Mouse (Mus musculus): ENCODE results near the gene Adam33.
"Not testable (repeated sequence)": the region's sequence is repeated elsewhere in the genome, so short reads cannot be mapped to it uniquely, and the experiment has no call there.

Gene Adam33

GRCm38 (mm10) chr2:131063404-131063864 lies at the start of gene Adam33:
Adam33 (minus strand) TSS chr2:131063814.
- in situ Hi-C loops (cut with MboI; ENCODE audit: low pct_unique_long_range_greater_than_20kb in 1 of 2, low sequenced_read_pairs in 2 of 2, unreplicated experiment in 1 of 2): loop anchor here in 1 of 2 experiments (25.0 kb wide), 1 partner anchor 449 kb away; no protein-coding TSS in a partner anchor

- in situ Hi-C loops (cut with MboI; ENCODE audit: low pct_unique_long_range_greater_than_20kb in 1 of 2, low sequenced_read_pairs in 2 of 2, unreplicated experiment in 1 of 2): no loop called here
These were observed 42.4 kb upstream of the Adam33 start for GRCm38 (mm10) chr2:131105989-131106388.

GRCm38 (mm10) chr2:131105061-131105460 lies 41.4 kb upstream of the Adam33 start:
- in situ Hi-C loops (cut with MboI; ENCODE audit: low pct_unique_long_range_greater_than_20kb in 1 of 2, low sequenced_read_pairs in 2 of 2, unreplicated experiment in 1 of 2): not testable (repeated sequence)

- in situ Hi-C loops (cut with MboI; ENCODE audit: low pct_unique_long_range_greater_than_20kb in 1 of 2, low sequenced_read_pairs in 2 of 2, unreplicated experiment in 1 of 2): no loop called here
These were observed 40.4 kb upstream of the Adam33 start for GRCm38 (mm10) chr2:131104021-131104420.

GRCm38 (mm10) chr2:131101530-131101929 lies 37.9 kb upstream of the Adam33 start:
- in situ Hi-C loops (cut with MboI; ENCODE audit: low pct_unique_long_range_greater_than_20kb in 1 of 2, low sequenced_read_pairs in 2 of 2, unreplicated experiment in 1 of 2): no loop called here

GRCm38 (mm10) chr2:131097087-131097486 lies 33.5 kb upstream of the Adam33 start:
- in situ Hi-C loops (cut with MboI; ENCODE audit: low pct_unique_long_range_greater_than_20kb in 1 of 2, low sequenced_read_pairs in 2 of 2, unreplicated experiment in 1 of 2): loop anchor here (10.0 kb wide), 2 partner anchors 158 to 318 kb away; no protein-coding TSS in a partner anchor

GRCm38 (mm10) chr2:131096101-131096795 lies 32.6 kb upstream of the Adam33 start:
- in situ Hi-C loops (cut with MboI; ENCODE audit: low pct_unique_long_range_greater_than_20kb in 1 of 2, low sequenced_read_pairs in 2 of 2, unreplicated experiment in 1 of 2): loop anchor here (10.0 kb wide), 2 partner anchors 159 to 319 kb away; no protein-coding TSS in a partner anchor

- in situ Hi-C loops (cut with MboI; ENCODE audit: low pct_unique_long_range_greater_than_20kb in 1 of 2, low sequenced_read_pairs in 2 of 2, unreplicated experiment in 1 of 2): loop anchor here (10.0 kb wide), 2 partner anchors 160 to 320 kb away; no protein-coding TSS in a partner anchor
These were observed 31.2 kb upstream of the Adam33 start for GRCm38 (mm10) chr2:131094823-131095222.

GRCm38 (mm10) chr2:131093577-131093976 lies 30.0 kb upstream of the Adam33 start:
- in situ Hi-C loops (cut with MboI; ENCODE audit: low pct_unique_long_range_greater_than_20kb in 1 of 2, low sequenced_read_pairs in 2 of 2, unreplicated experiment in 1 of 2): loop anchor here (10.0 kb wide), 2 partner anchors 161 to 321 kb away; no protein-coding TSS in a partner anchor

- in situ Hi-C loops (cut with MboI; ENCODE audit: low pct_unique_long_range_greater_than_20kb in 1 of 2, low sequenced_read_pairs in 2 of 2, unreplicated experiment in 1 of 2): loop anchor here (10.0 kb wide), 2 partner anchors 164 to 324 kb away; no protein-coding TSS in a partner anchor
These were observed 27.2 kb upstream of the Adam33 start for GRCm38 (mm10) chr2:131090852-131091251.

GRCm38 (mm10) chr2:131089634-131090033 lies 26.0 kb upstream of the Adam33 start:
- in situ Hi-C loops (cut with MboI; ENCODE audit: low pct_unique_long_range_greater_than_20kb in 1 of 2, low sequenced_read_pairs in 2 of 2, unreplicated experiment in 1 of 2): loop anchor here (10.0 kb wide), 2 partner anchors 165 to 325 kb away; no protein-coding TSS in a partner anchor

GRCm38 (mm10) chr2:131088581-131088980 lies 25.0 kb upstream of the Adam33 start:
- in situ Hi-C loops (cut with MboI; ENCODE audit: low pct_unique_long_range_greater_than_20kb in 1 of 2, low sequenced_read_pairs in 2 of 2, unreplicated experiment in 1 of 2): no loop called here

- in situ Hi-C loops (cut with MboI; ENCODE audit: low pct_unique_long_range_greater_than_20kb in 1 of 2, low sequenced_read_pairs in 2 of 2, unreplicated experiment in 1 of 2): no loop called here
These were observed 23.2 kb upstream of the Adam33 start, which contains the start of gene Siglec1 for GRCm38 (mm10) chr2:131086667-131087390. Siglec1 (minus strand) TSS chr2:131086765.

GRCm38 (mm10) chr2:131084206-131084605 lies 20.6 kb upstream of the Adam33 start:
- in situ Hi-C loops (cut with MboI; ENCODE audit: low pct_unique_long_range_greater_than_20kb in 1 of 2, low sequenced_read_pairs in 2 of 2, unreplicated experiment in 1 of 2): no loop called here

GRCm38 (mm10) chr2:131080507-131080906 lies 16.9 kb upstream of the Adam33 start:
- in situ Hi-C loops (cut with MboI; ENCODE audit: low pct_unique_long_range_greater_than_20kb in 1 of 2, low sequenced_read_pairs in 2 of 2, unreplicated experiment in 1 of 2): no loop called here

- in situ Hi-C loops (cut with MboI; ENCODE audit: low pct_unique_long_range_greater_than_20kb in 1 of 2, low sequenced_read_pairs in 2 of 2, unreplicated experiment in 1 of 2): loop anchor here in 1 of 2 experiments (25.0 kb wide), 1 partner anchor 440 kb away; no protein-coding TSS in a partner anchor
These were observed 8.9 kb upstream of the Adam33 start for GRCm38 (mm10) chr2:131072536-131072935.

- in situ Hi-C loops (cut with MboI; ENCODE audit: low pct_unique_long_range_greater_than_20kb in 1 of 2, low sequenced_read_pairs in 2 of 2, unreplicated experiment in 1 of 2): loop anchor here in 1 of 2 experiments (25.0 kb wide), 1 partner anchor 445 kb away; no protein-coding TSS in a partner anchor
These were observed 3.9 kb upstream of the Adam33 start for GRCm38 (mm10) chr2:131067481-131067880.

- in situ Hi-C loops (cut with MboI; ENCODE audit: low pct_unique_long_range_greater_than_20kb in 1 of 2, low sequenced_read_pairs in 2 of 2, unreplicated experiment in 1 of 2): loop anchor here in 1 of 2 experiments (25.0 kb wide), 1 partner anchor 446 kb away; no protein-coding TSS in a partner anchor
These were observed 2.7 kb upstream of the Adam33 start for GRCm38 (mm10) chr2:131066342-131066741.

GRCm38 (mm10) chr2:131061607-131062006 lies 2.0 kb downstream of the Adam33 start:
- in situ Hi-C loops (cut with MboI; ENCODE audit: low pct_unique_long_range_greater_than_20kb in 1 of 2, low sequenced_read_pairs in 2 of 2, unreplicated experiment in 1 of 2): loop anchor here in 1 of 2 experiments (25.0 kb wide), 1 partner anchor 451 kb away; no protein-coding TSS in a partner anchor
